Mouse (Mus musculus) liver, postnatal 0 days (tissue): ENCODE data around the gene Zfp661. TPM values are rescaled to one million over a fixed set of nuclear protein-coding genes. Genes with fewer than 3 reads are reported as not detected.
"Not testable (repeated sequence)": the region's sequence is repeated elsewhere in the genome, so short reads cannot be mapped to it uniquely, and the experiment has no call there.

Experiments used
- ATAC-seq: fragments of 200-750 bp; cut with Nextera tagmentation; 2 replicates; pipeline ENCODE4 v1.8.0; 2017; ENCODE audit warnings: mild to moderate bottlenecking, moderate library complexity
- DNase-seq: peaks from one replicate; pipeline ENCODE4 v3.0.0-alpha.2; 2016
- H3K27ac ChIP-seq: fragments of 300-500 bp; sonication (generic); 2 replicates; pipeline ENCODE4 v1.5.1; 2014; ENCODE audit warnings: antibody characterized with exemption, moderate library complexity, mild to moderate bottlenecking, low read depth
- H3K27me3 ChIP-seq: fragments of 300-500 bp; sonication (generic); 2 replicates; pipeline ENCODE4 v1.6.1; 2014; ENCODE audit warnings: low read length, control low read depth, mixed read lengths; ENCODE audit not compliant: insufficient read depth
- H3K36me3 ChIP-seq: fragments of 300-500 bp; sonication (generic); replicated peaks from 2 replicates; pipeline ENCODE4 v1.6.1; 2014; ENCODE audit warnings: mild to moderate bottlenecking, control low read depth, low read length, moderate library complexity, mixed read lengths; ENCODE audit not compliant: insufficient read depth
- H3K4me1 ChIP-seq: fragments of 300-500 bp; sonication (generic); 2 replicates; pipeline ENCODE4 v1.6.1; 2014; ENCODE audit warnings: antibody characterized with exemption, mild to moderate bottlenecking, control low read depth; ENCODE audit not compliant: insufficient read depth
- H3K4me2 ChIP-seq: fragments of 300-500 bp; sonication (generic); 2 replicates; pipeline ENCODE4 v1.6.1; 2014; ENCODE audit warnings: low read depth, mild to moderate bottlenecking, low read length, moderate library complexity, mixed read lengths
- H3K4me3 ChIP-seq: fragments of 300-500 bp; sonication (generic); 2 replicates; pipeline ENCODE4 v1.5.1; 2014; ENCODE audit warnings: low read depth, low read length
- H3K9ac ChIP-seq: fragments of 300-500 bp; sonication (generic); replicated peaks from 2 replicates; pipeline ENCODE4 v1.6.1; 2014; ENCODE audit warnings: mild to moderate bottlenecking, moderate library complexity
- H3K9me3 ChIP-seq: fragments of 300-500 bp; sonication (generic); 2 replicates; pipeline ENCODE4 v1.6.1; 2016; ENCODE audit warnings: mild to moderate bottlenecking, control low read depth, low read length, mixed read lengths
- CTCF ChIP-seq: sonication (generic); IDR thresholded peaks from 2 replicates; pipeline ENCODE4 v1.5.1; 2016; ENCODE audit warnings: antibody characterized with exemption, low read depth
- EP300 ChIP-seq: IDR thresholded peaks from 2 replicates; pipeline ENCODE4 v1.6.1; 2016; ENCODE audit warnings: antibody characterized with exemption, low read depth, mild to moderate bottlenecking
- WGBS: fragments of 180-500 bp; shearing (Covaris S2); extraction: QIAGEN DNeasy Blood & Tissue Kit; methylation state at CpG from one replicate; pipeline ENCODE4 v1.1.7; 2014; ENCODE audit not compliant: insufficient replicate concordance; 5-methylcytosine and 5-hydroxymethylcytosine counted together
- polyA plus RNA-seq: library from polyadenylated mRNA; unstranded; fragments of >200 nt; fragmentation: Nextera tagmentation; extraction: Ambion mirVana; gene quantifications from 2 replicates; pipeline ENCODE4 v1.2.1, GENCODE M21; 2015

The Zfp661 gene
- polyA plus RNA-seq, 1 experiment from 2014 or later = 1.7 TPM

DNA sequence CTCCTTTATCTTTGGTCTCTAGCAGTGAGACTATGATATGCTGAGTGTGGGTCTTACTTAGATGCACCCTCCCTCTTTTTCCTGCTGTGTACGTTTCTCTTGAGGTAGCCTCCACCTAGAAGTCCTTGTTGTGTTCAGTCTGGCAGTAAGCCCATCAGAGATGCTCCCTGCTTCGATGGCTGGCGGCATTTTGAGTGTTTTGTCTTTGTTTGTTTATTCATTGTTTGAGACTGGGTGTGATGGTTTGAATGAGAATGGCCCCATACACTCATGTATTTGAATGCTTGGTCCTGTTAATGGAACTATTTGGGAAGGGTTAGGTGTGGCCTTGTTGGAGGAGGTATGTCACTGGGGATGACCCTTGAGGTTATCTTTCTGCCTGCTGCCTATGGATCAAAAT, 18.3 kb upstream of the Zfp661 start:
- Histone ChIP-seq H3K4me1 (no peaks in the 10 kb centered on the region), H3K9me3 (no peaks in the 10 kb centered on the region), H3K4me3 (no peak overlapping the region), H3K4me2 (no peak overlapping the region), H3K27ac (no peak overlapping the region), H3K27me3 (no peaks in the 10 kb centered on the region), H3K36me3 (peaks cover 39% of the 10 kb centered on the region), H3K9ac (no peak overlapping the region)
- ATAC-seq (no peak), DNase-seq (no peak)
- TF ChIP-seq EP300 = no peak
- no peak for TF ChIP-seq CTCF
- 85% methylated on average over 3 of the region's 3 CpGs for WGBS

DNA sequence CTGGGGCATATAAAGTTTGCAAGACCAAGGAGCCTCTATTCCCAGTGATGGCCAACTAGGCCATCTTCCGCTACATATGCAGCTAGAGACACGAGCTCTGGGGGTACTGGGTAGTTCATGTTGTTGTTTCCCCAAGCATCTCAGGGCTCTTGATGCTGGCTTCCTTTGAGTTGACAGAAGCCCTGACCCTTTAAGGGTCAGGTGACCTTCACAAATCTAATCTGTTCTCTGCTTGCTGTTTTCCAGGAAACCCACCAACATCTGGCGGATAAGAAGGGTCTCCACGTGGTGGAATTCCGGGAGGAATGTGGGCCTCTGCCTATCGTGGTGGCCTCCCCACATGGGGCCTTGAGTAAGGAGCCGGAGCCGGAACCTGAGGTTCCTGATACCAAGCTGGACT, 16.5 kb upstream of the Zfp661 start:
- H3K4me1 ChIP-seq, H3K9ac ChIP-seq, H3K4me3 ChIP-seq, H3K9me3 ChIP-seq, H3K27me3 ChIP-seq, H3K4me2 ChIP-seq, H3K27ac ChIP-seq, DNase-seq: not testable (repeated sequence)
- H3K36me3 ChIP-seq = peaks cover 49% of the 10 kb centered on the region
- WGBS = 89% methylated on average over 5 of the region's 8 CpGs
- ATAC-seq = peak; percentile 45

DNA sequence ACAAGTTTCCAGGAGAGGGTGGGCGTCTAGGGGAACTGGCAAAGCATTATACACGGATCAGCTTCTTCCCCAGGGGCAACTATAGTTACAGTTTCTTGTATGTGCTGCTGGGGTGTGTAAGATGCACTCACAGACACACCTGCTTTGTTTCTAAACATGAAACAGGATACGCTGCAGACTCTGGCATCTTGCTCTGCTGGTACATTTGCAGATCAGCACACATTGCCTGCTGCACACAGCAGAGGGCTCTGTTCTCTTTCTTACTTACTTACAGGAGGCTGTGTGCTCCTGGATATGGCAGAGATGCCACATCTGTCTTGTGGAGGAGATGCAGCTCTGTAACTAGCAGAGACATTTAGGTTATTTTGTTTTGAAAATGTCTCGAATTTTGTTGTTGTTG, 3.9 kb upstream of the Zfp661 start:
- H3K9ac ChIP-seq = no peak overlapping the region
- 71% methylated on average over 4 of the region's 4 CpGs for WGBS
- H3K9me3 ChIP-seq = no peaks in the 10 kb centered on the region
- no peak overlapping the region for H3K27ac ChIP-seq
- H3K4me1 ChIP-seq = peaks cover 21% of the 10 kb centered on the region
- TF ChIP-seq EP300 (no peak), CTCF (peak; percentile 21; the same call in 1 of the 2 replicates)
- DNase-seq (no peak), ATAC-seq (no peak)
- H3K27me3 ChIP-seq = no peaks in the 10 kb centered on the region
- H3K36me3 ChIP-seq = peaks cover 20% of the 10 kb centered on the region
- no peak overlapping the region for H3K4me2 ChIP-seq
- no peak overlapping the region for H3K4me3 ChIP-seq

DNA sequence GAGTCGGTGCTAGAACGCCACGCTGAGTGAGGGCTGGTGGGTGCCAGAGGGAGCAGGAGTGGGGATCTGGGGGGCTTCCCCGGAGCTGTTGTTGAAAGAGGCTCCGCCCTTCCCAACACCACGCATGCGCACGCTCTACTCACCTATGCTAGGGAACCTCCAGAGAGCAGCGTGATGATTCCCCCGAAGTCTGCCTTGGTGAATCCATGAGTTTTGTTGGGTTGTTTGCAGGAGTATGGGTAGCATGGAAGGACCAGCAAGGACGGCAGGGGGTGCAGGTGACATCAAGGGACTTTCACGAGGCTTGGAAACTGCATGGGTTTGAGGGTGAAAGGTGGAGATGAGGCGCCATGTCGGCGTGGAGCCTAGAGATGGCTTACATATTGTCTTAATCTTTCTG, 3.3 kb upstream of the Zfp661 start:
- 70% methylated on average over 15 of the region's 15 CpGs for WGBS
- H3K4me2 ChIP-seq = no peak overlapping the region

GRCm38 (mm10) chr2:127588897-127589296, 2.0 kb upstream of the Zfp661 start:
- H3K27ac ChIP-seq = no peak overlapping the region
- WGBS = 82% methylated on average over 9 of the region's 9 CpGs
- no peak for TF ChIP-seq CTCF
- no peak for TF ChIP-seq EP300
- peaks cover 28% of the 10 kb centered on the region for H3K4me1 ChIP-seq
- H3K27me3 ChIP-seq = no peaks in the 10 kb centered on the region
- DNase-seq (no peak), ATAC-seq (no peak)
- no peaks in the 10 kb centered on the region for H3K9me3 ChIP-seq
- H3K36me3 ChIP-seq = peaks cover 10% of the 10 kb centered on the region
- no peak overlapping the region for H3K9ac ChIP-seq
- H3K4me2 ChIP-seq = no peak overlapping the region
- no peak overlapping the region for H3K4me3 ChIP-seq

More for the DNA sequence above, 3.3 kb upstream of the Zfp661 start:
- DNase-seq (no peak), ATAC-seq (no peak)
- H3K27ac ChIP-seq = no peak overlapping the region
- peaks cover 14% of the 10 kb centered on the region for H3K36me3 ChIP-seq
- H3K4me3 ChIP-seq = no peak overlapping the region
- TF ChIP-seq CTCF (no peak), EP300 (no peak)
- no peaks in the 10 kb centered on the region for H3K27me3 ChIP-seq
- peaks cover 21% of the 10 kb centered on the region for H3K4me1 ChIP-seq
- no peaks in the 10 kb centered on the region for H3K9me3 ChIP-seq
- H3K9ac ChIP-seq = no peak overlapping the region

DNA sequence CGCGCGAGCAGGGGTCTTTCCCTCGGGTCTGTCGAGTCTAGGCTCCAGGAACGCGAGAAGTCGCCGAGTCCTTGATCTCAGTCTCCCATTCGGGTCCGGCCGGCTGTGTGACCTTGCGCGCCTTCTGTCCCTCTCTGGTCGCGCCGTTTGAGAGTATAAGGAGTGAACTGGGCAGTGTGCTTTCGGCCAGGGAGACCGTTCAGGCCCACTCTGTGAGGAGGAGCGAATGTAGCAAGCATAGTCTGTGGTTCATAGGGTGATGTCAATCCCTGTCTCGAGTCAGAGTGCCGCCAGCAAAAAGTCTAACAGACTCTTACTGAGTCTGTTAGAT, 585 bp upstream of the Zfp661 start:
- under 1% methylated on average over 22 of the region's 22 CpGs for WGBS
- Histone ChIP-seq H3K9me3 (no peaks in the 10 kb centered on the region), H3K36me3 (peaks cover 4% of the 10 kb centered on the region; the same call in 1 of the 2 replicates), H3K9ac (peak overlapping the region; percentile 89), H3K4me2 (peak overlapping the region; percentile 90), H3K27ac (peak overlapping the region; percentile 93), H3K4me3 (peak overlapping the region; percentile 98), H3K4me1 (peaks cover 32% of the 10 kb centered on the region), H3K27me3 (no peaks in the 10 kb centered on the region)
- ATAC-seq (peak; percentile 19), DNase-seq (no peak)
- TF ChIP-seq CTCF = no peak
- TF ChIP-seq EP300 = no peak

GRCm38 (mm10) chr2:127584436-127584858, 2.4 kb downstream of the Zfp661 start:
- H3K27ac ChIP-seq = peak overlapping the region; percentile 46; the same call in 1 of the 2 replicates
- peaks cover 32% of the 10 kb centered on the region for H3K4me1 ChIP-seq
- no peaks in the 10 kb centered on the region for H3K36me3 ChIP-seq
- no peak for TF ChIP-seq EP300
- no peak for TF ChIP-seq CTCF
- DNase-seq = peak; percentile 93
- peak; percentile 87 for ATAC-seq
- H3K4me2 ChIP-seq = peak overlapping the region; percentile 96
- WGBS = under 1% methylated on average over 24 of the region's 24 CpGs
- peak overlapping the region; percentile 71 for H3K9ac ChIP-seq
- no peaks in the 10 kb centered on the region for H3K27me3 ChIP-seq
- H3K4me3 ChIP-seq = peak overlapping the region; percentile 61
- no peaks in the 10 kb centered on the region for H3K9me3 ChIP-seq
